Mouse (Mus musculus): Measurements from ENCODE around the gene Cabcoco1. TPM values are rescaled to one million over a fixed set of nuclear protein-coding genes. Genes with fewer than 3 reads are reported as not detected.

Gene Cabcoco1
- polyA plus RNA-seq (2012; rRNA removed): 0.75 and 0.83 TPM in 2 replicates

DNA sequence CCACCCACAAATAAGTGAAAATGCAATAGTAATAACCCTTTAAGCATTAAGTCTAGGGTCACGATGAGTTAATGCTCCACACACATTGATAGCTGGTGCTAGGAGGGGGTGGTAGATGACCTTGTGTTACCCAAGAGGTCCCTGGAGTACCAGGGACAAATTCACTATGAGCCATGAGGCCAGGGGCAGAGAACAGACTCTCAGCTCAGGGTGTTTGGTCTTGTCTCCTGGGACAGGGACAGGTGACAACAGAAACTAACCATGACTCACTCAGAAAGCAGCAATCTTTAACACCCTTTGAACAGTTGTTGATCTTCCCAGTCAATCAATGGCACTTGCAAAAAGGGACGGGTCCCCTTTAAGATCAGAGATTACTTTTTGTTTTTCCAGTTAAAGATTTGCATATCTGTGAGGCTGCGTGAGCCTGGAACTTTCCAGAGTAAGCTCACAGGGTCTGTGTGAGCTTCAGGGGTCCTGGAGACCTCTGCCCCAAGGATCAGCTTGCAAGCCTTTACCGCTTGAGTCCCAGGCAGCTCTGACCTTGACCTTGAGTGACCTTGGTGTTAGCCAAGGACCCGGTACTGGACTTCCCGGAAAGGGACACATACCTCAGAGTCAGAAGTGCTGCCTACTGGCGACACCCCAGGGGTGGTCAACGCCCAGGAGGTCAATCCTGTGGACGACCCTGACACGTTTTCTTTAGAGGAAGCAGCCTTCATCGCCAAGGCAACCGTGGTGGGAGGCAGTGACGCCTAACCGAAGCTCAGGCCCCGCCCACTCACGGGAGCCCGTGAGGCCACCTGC, at the start of gene Cabcoco1:
Cabcoco1 (minus strand) TSS at position 758 of the 804 bp plus-strand sequence.
- WGBS: 5% methylated on average over 17 of the region's 17 CpGs

DNA sequence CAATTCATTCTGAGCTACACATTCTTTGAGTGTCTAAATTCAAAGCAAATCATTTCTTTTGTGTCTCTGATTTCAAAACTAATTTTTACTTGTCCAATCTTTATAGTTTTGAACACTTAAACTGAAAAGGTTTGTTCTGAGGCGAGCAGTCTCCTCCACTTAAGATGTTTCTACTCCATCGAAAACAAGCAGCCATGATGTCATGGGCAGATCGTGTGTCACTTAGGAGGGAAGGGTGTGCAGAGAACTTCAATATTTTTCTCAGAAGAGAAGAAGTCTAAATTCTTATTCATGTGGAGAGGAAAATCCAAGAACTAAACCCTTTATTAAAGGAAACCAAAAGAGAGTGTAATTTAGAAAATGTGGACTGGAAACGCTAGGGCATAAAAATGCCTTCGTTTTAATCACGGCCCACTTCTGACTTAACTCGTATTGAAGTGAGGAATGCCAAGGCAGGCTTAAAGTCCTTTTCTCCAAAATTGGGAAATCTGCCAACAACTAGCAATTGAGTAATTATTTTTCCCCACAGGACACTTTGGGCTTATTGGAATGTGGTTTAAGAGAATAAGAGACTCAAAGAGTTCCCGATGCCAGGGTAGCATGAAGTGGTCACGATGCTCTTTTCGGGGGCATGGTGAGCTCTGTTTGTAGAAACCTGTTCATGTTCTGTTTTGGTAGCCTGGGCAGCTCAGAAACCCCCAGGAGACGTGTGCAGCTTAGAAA, 48.0 kb upstream of the Cabcoco1 start:
- DNase-seq (ENCODE audit: low read depth, low spot score): no peak
- WGBS: 82% methylated on average over 11 of the region's 11 CpGs

More for the DNA sequence above, at the start of gene Cabcoco1:
- no peak for DNase-seq (ENCODE audit: low read depth, low spot score)

DNA sequence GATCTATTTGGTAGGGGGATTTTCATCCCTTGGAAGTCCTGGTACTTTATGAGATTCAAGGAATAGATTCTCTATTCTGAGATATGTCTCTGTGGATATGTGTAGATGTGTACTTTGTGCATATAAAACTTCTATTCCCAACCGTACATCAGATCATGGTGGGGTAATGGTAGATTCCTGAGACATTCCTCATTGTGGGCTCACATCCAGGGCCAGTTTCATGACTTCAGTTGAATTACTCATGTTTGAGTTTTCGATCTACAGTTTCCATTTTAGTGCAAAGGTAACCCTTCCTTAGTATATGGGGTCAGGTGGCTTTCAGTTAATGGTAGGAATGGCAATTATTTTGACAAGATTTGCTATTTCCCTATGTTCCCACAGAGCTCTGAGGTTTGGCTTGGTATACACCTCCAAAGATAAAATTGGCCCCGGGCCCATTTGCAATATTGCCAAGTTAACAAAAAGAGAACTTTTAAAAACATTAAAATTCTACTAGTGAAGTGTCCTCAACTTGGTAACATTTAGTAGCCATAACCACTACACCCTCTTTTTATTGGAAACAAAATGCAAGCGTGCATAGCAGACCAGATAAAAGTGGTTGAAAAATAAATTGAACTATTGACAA, 45.8 kb upstream of the Cabcoco1 start:
- no peak for DNase-seq (ENCODE audit: low read depth, low spot score)
- 82% methylated on average over 4 of the region's 4 CpGs for WGBS

DNA sequence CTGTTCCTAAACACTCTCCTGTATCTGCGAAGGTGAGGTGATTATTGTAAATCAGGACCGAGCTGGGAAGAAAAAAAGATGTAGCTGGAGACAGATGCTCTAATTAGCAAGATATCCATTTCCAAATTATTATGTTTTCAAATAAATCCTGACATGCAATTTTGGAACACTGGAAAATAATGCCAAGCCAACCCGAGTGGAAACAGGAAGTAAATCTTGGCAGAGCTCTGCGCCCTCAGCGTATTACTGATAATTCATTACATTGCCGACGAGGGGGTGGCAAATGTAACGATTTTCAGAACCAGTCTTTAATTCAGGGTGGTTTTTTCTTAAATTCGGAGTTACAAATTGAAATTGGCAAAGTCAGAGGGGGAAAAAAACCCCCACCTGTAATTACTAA, 35.6 kb upstream of the Cabcoco1 start:
- WGBS: 75% methylated on average over 9 of the region's 9 CpGs
- DNase-seq (ENCODE audit: low read depth, low spot score): no peak

DNA sequence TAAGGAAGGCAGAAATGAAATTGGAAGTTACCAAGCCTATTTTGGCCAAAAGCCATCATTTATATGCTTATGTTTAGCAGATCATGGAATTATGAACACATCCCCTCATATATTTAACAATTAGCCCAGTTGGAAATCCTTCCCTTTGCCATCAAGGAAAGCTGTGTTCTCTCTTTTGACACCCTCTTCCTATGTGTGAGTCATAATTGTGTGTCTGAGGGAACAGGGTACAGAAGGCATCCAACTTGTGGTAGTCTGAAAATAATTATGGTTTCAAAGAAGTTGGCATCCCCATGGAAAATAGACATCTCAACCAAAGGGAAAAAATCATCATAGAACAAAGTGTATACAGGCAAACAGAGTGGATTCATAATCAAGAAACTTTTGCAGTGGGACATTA, 26.5 kb upstream of the Cabcoco1 start:
- no peak for DNase-seq (ENCODE audit: low read depth, low spot score)

DNA sequence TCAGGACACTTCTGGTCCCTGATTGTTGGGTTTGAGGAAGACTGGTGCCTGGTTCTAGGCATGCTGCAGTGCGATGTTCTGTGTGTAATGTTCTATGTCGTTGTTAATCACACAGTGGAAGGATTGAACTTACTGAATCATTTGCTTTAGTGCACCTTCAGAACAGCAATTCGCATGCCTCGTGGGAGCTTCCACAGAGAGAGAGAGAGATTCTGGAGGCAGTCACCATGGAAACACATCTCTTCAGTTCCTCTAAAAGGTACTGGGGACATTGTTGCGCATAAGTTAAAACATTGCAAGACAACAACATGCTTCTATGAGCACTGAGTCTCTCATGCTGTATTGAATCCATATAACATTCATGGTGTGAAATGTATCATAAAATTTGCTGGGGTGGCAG, 20.6 kb upstream of the Cabcoco1 start:
- WGBS: 91% methylated on average over 5 of the region's 5 CpGs
- no peak for DNase-seq (ENCODE audit: low read depth, low spot score)

DNA sequence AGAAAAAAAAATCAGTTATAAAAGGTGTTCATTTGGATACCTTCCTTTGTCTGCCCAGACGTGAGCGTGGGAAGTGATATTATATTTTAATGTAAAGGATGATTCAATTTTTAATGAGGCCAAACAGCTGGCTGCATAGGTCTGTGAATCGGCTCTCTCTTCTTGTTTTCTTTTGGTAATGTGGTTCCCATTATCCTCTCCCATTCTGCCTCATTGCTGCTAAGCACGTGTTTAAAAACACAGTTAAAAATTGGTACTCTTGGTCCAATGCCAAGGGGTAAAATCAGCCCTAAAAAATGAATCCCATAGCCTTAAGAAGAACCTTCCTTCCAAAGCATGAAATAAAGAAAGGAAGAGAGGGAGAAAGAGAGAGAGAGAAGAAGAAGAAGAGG, 17.1 kb upstream of the Cabcoco1 start:
- 52% methylated on average over 4 of the region's 4 CpGs for WGBS
- DNase-seq (ENCODE audit: low read depth, low spot score): no peak

DNA sequence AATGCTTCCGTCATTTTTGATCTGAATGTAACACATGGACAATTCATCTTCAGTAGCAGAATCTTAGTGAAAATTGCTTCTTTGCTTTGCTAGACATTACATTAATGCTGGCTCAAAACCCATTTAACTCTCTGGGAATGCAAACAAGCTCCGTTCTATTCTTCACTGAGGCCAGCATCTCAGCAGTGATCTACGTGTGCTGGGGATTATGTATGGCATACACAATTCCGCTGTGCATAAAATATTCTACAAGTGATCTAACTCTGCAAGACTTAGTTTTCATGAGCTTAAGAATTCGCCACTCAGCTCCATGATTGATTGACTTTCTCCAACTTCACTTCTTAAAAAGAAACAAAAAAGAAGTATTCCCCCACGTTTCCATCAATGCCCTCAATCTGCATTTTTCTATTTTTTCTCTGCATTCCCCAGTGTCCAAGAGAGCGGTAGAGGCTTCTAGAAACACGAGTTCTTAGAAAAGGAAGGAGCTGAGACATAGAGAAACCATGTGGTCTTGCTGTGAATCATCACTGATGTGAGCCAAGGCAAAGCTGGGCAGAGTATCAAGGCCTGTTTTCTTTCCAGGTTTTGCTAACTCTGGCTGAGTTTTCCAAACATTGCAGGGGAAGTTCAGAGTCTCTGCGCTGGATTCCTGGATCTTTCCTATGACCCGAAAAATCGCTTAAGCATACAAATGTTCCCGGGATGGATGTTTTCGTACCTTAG, 16.6 kb upstream of the Cabcoco1 start:
- no peak for DNase-seq (ENCODE audit: low read depth, low spot score)
- whole genome bisulfite sequencing: 69% methylated on average over 13 of the region's 13 CpGs

DNA sequence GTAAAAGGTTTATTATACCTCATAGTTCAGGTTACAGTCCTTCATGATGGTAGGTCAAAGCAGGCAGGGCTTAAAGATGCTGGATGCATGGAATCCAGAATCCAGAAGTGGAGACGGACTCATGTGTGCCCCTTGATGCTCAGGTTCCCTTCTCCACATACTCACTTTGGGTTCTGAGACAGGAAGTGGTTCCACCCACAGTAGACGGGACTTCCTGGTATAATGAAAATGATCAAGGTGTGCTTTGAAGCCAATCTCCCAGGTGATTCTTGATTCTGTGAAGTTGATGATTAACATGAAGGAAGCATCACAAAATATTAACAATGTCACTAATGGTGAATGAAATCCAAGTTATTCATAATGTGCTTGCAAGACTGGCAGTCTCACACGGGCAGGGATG, 12.0 kb upstream of the Cabcoco1 start:
- no peak for DNase-seq (ENCODE audit: low read depth, low spot score)
- WGBS: 92% methylated on average over 3 of the region's 3 CpGs

DNA sequence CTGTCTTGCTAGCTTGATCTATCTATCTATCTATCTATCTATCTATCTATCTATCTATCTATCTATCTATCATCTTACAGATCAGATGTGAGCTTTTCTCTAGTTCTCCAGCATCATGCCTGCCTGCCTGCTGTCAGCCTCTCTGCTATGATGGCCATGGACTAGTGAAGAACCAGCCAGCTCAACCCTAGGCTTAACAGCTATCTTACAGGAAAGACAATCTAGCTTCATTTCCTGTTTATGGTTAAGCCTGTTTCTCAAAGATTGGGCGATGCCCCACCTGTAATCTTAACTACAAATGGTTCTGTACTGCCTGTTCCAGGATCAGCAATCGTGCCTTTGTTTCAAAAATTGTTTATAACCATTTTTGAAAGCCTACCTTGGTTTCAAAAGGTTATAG, 10.9 kb upstream of the Cabcoco1 start:
- WGBS: 53% methylated on average over 2 of the region's 2 CpGs
- DNase-seq (ENCODE audit: low read depth, low spot score): no peak

DNA sequence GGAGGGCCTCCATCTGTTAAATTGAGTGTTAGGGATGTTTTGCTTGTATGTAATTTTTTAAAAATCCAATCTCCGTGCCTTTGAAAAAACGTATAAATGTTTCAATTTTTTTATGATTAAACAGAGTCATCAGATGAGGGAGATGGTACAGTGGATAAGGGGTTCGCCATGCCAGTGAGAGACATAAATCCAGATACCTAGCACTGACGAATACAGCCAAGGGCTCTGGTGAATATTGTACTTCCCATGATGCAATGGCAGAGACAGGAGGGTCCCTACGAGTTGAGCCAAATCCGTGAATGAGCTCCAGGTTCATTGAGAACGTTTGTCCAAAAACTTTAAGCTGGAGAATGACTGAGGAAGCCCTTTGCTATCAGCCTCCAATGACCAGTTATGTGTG, 9.6 kb upstream of the Cabcoco1 start:
- DNase-seq (ENCODE audit: low read depth, low spot score): no peak
- WGBS: 39% methylated on average over 7 of the region's 7 CpGs

DNA sequence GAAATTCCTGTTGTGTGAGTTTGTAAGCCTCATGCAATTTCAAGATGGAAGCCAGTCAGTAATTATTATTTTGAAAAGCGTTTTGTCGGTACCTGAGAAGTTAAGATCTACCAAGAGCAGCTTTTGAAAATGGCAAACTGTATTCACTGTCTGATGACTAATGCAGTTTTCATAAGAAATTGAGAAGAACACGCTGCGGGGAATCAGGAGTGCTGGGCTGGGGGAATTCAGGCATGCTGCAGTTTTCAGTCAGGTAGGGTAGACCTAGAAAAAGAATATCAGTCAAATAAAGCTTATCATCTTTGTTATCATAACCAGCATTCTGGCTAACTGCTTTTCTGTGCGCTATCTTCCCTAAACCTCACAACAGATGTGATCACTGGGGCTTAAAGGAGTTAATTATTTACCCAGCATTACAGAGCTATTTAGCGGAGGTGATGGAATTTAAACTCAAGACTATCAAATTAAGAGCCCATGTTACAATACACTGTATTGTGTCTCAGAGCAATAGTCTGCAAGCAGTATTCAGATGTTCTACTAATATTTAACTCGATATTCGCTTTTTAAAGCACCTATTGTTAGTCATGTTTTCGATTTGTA, 9.1 kb upstream of the Cabcoco1 start:
- DNase-seq (ENCODE audit: low read depth, low spot score): no peak
- WGBS: 36% methylated on average over 9 of the region's 9 CpGs

DNA sequence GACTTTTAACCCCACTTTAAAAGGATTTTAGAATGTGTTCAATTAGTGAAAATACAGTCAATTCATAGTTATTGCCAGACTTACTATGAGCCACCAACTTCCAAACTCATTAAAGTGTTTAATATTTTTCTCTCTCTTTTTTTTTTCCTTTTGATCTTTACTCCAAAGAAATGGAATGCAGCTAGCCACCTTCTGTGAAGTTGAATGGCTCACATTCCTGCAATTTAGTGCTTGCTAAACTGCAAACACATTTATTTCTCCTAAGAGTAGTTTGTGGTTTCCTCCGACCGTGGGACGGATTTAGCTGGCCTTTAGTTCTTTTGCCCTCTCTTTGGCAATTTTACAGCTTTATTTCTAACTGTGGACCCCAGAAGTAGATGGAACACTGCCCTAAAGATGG, 1.4 kb upstream of the Cabcoco1 start:
- WGBS: 89% methylated on average over 3 of the region's 3 CpGs

DNA sequence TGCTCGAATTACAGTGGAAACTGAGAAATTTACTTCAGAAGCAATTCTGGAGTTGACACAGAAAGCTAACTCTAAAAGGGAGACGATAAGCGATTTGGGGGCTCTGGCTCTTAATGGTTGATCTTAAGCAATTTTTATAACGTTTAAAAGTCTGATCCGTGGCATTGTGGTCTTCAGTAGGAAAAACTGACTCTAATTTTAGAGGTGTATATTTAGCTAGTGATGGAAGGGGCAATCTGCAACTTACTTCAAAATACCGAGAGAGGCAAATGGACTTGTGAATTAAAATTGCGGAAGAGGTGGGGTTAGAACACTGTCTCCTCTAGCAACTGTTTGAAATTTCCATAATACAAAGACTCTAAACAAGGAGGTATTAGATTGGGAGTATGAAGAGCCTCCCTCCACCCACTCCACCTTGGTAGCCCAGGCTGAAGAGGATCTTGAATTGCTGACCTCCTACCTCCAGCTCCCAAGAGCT, 286 bp upstream of the Cabcoco1 start:
- DNase-seq (ENCODE audit: low read depth, low spot score): no peak
- WGBS: 19% methylated on average over 7 of the region's 7 CpGs

More for the DNA sequence above, 1.4 kb upstream of the Cabcoco1 start:
- DNase-seq (ENCODE audit: low read depth, low spot score): no peak

DNA sequence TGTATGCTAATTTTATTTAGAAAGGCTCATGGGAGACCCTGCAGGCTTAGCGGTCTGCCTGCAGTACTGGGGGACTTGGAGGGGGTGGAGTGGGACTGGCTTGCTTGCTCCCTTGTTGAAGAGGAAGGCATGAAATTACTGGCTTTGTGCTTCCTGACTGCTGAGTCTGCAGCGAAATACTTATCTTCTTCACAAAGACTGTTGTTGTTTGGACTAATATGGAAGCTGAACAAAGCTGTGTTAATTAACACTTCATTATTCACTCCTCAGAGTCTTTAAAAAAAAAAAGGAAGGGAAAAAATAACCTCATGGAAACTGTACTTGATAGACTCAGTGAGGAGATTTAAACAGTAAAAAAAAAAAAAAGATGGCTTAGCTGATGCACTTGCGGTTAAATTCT, 1.1 kb downstream of the Cabcoco1 start:
- no peak for DNase-seq (ENCODE audit: low read depth, low spot score)

DNA sequence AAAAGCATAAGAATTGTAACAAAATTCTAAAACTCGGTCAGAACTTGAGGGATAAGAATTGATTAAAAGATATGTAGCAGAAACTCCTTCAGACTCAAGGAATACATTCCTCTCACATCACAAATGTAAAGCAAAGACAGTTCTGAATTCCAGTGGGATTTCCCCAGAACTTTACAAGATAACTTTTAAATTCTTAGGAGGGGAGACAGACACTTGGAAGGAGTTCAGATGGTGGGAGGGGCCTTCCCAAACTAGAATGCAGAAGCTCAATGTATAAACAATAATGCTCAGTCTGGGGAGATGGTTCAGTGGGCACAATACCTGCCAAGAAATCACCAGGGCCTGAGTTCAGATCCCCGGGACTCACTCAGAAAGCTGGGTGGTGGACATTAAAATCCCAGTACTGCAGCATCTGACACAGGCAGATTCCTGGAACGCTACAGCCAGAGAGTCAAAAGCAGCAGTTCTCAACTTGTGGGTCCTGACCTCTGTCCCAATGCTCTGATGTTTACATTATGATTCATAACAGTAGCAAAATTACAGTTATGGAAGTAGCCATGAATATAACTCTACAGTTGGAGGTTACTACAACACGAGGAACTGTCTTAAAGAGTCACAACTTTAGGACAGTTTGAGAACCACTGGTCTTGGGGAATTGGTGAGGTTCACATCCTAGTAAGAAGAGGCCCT, 4.3 kb downstream of the Cabcoco1 start:
- no peak for DNase-seq (ENCODE audit: low read depth, low spot score)
- 24% methylated on average over 4 of the region's 4 CpGs for WGBS

More for the DNA sequence above, 1.1 kb downstream of the Cabcoco1 start:
- WGBS: 63% methylated on average over 3 of the region's 3 CpGs

DNA sequence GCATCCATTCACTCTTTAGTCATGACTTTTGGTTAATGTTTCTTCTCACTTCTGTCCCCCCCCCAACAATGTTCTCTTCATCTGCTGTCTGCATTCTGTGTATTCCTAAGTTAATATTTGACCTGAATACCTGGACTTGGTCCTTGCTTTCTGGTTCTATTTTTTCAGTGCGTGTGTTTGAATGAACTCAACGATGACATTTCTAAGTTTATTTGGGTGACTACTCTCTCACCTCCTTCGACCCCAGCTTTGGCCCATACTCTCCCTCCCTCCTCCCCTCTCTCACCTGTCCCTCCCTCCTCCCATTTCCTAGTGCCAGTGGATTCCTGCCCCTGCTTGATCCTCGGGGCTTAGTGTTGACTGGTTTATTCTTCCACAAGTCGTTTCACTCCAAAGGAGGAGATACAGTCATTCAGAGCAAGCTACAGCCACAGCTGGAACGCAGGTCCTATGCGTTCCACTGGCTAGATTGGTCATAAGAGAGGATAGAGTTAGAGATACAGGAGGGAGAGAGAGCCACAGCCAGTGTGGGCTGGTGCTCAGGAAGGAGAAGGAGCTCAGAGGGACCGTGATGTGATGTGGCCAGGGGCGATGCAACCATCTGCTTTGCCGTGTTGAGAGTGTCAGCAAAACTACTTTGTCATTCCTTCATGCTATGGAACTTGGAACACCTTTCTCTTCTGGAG, 12.2 kb downstream of the Cabcoco1 start:
- no peak for DNase-seq (ENCODE audit: low read depth, low spot score)
- WGBS: 41% methylated on average over 10 of the region's 10 CpGs

DNA sequence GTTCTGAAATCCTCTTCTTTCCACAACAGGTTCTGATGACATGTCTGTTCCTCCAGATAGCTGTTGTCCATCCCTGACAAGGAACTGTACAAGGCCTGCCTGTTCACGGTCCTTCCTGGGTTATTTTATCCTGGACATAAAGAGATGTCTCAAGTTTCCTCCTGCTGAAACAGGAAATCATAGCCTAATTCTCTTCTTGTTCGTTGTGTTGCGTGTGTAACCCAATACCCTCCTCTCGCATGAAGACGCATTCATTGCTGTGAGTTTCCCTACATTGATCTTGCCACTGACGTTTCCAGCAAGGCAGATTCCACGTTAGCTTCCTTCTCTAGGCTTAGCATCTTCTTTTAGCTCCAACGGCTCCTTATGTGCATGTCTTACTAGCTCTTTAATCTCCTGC, 12.7 kb downstream of the Cabcoco1 start:
- WGBS: 23% methylated on average over 8 of the region's 8 CpGs
- DNase-seq (ENCODE audit: low read depth, low spot score): no peak
